Comparison of ENCODE assay signal across 18 mouse cellular contexts in the genomic region with DNA sequence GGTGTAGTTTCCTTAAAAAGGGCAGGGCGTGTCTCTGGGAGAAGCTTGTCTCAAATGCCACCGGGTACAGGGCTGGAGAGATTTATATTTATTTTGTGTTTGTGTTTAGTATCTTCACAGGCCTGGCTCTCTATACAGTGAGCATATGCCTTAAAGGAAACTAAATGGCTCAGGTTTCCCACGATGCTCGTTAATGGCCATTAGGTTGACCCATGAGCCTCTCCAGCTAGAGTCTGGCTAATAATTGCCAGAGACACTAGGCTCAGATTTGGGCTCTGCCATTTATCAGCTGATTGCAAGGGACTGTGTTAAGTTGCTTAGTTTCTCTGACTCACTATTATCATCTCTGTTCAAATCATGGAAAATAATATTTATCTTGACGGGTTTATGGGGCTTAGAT.
DNase-seq lines count a peak whose midpoint lies in the region; ATAC-seq and TF ChIP-seq lines count a peak whose summit lies in the region.
"Had no signal": no experiment of that assay in that cellular context is flagged by ENCODE, and none has a peak within 500 bp of the region (broad histone marks: within the 10 kb centered on the region; RNA-seq: fewer than 3 reads in every experiment).

No protein-coding gene starts in this region.

- no peak for TF ChIP-seq POLR2A in myocyte (IDR thresholded peaks at IDR 0.05; ENCODE audit: insufficient read length, low read depth)

- no peak; the same call in 1 of the 2 replicates for ATAC-seq in kidney, embryonic 15.5 days (replicated peaks; ENCODE audit: low FRiP score)
- ATAC-seq: forebrain, embryonic 15.5 days had no signal

- H3K4me3 ChIP-seq in kidney, embryonic 15.5 days (replicated peaks): no peak overlapping the region
- H3K4me3 ChIP-seq in myocyte: no peak overlapping the region
- H3K4me3 ChIP-seq: embryonic facial prominence, embryonic 12.5 days; forebrain, embryonic 15.5 days; heart, embryonic 10.5 days; heart, embryonic 15.5 days had no signal

- 46% methylated on average over 5 of the region's 5 CpGs for WGBS in kidney, embryonic 15.5 days

- no peak overlapping the region for H3K9ac ChIP-seq in kidney, embryonic 15.5 days
- H3K9ac ChIP-seq: embryonic facial prominence, embryonic 12.5 days; forebrain, embryonic 15.5 days; heart, embryonic 15.5 days; hindbrain, embryonic 14.5 days had no signal

- H3K9me3 ChIP-seq in kidney, embryonic 15.5 days (replicated peaks): no peaks in the 10 kb centered on the region
- H3K9me3 ChIP-seq: embryonic facial prominence, embryonic 12.5 days; forebrain, embryonic 15.5 days; heart, embryonic 10.5 days; heart, embryonic 15.5 days had no signal

- 0 out of 2 replicates have a peak overlapping the region, but pooled peaks have one; percentile 49 for H3K27ac ChIP-seq in kidney, embryonic 15.5 days
- H3K27ac ChIP-seq: embryonic facial prominence, embryonic 12.5 days; forebrain, embryonic 15.5 days; heart, embryonic 10.5 days; heart, embryonic 15.5 days; hindbrain, embryonic 14.5 days had no signal

- peaks cover 15% of the 10 kb centered on the region for H3K4me1 ChIP-seq in kidney, embryonic 15.5 days
- H3K4me1 ChIP-seq: embryonic facial prominence, embryonic 12.5 days; forebrain, embryonic 15.5 days; heart, embryonic 10.5 days; heart, embryonic 15.5 days had no signal

- H3K79me2 ChIP-seq in myocyte (ENCODE audit: control insufficient read depth, insufficient read depth): no peaks in the 10 kb centered on the region

- H3K36me3 ChIP-seq in kidney, embryonic 15.5 days: no peaks in the 10 kb centered on the region
- no peaks in the 10 kb centered on the region for H3K36me3 ChIP-seq in myocyte (ENCODE audit: control insufficient read depth, insufficient read depth)
- H3K36me3 ChIP-seq: embryonic facial prominence, embryonic 12.5 days; forebrain, embryonic 15.5 days; heart, embryonic 10.5 days; heart, embryonic 15.5 days had no signal

- no peak overlapping the region for H3ac ChIP-seq in myocyte (ENCODE audit: control insufficient read depth, insufficient read length)

- 0 out of 2 replicates have a peak, but pooled peaks cover 2% of the 10 kb centered on the region for H3K27me3 ChIP-seq in kidney, embryonic 15.5 days
- H3K27me3 ChIP-seq in myocyte (ENCODE audit: control insufficient read depth, insufficient read depth, insufficient read length): no peaks in the 10 kb centered on the region
- H3K27me3 ChIP-seq: embryonic facial prominence, embryonic 12.5 days; forebrain, embryonic 15.5 days; heart, embryonic 15.5 days had no signal

- DNase-seq in kidney, adult 9 months: peak; percentile 60
- no peak for DNase-seq in kidney, adult 18-20 months
- no peak for DNase-seq in embryo, embryonic 11 days
- no peak for DNase-seq in lung, postnatal 36 days
- DNase-seq: adrenal gland, postnatal 10 days; cerebellum, adult 11 months; cerebellum, adult 8-10 months; cerebellum, postnatal 14 days; gastrocnemius, postnatal 10 days; heart, adult 18-20 months; heart, postnatal 14 days had no signal

- no peak overlapping the region for H3K4me2 ChIP-seq in kidney, embryonic 15.5 days
- peak overlapping the region; percentile 26 for H3K4me2 ChIP-seq in myocyte (ENCODE audit: low read depth)
- H3K4me2 ChIP-seq: embryonic facial prominence, embryonic 12.5 days; forebrain, embryonic 15.5 days; heart, embryonic 15.5 days; hindbrain, embryonic 14.5 days had no signal

TF ChIP-seq in myocyte, 11 proteins besides CTCF, POLR2A, EP300 and RAD21:
- TF ChIP-seq USF1 (IDR thresholded peaks at IDR 0.05; ENCODE audit: low read depth) (no peak), POLR2AphosphoS2 (IDR thresholded peaks at IDR 0.05; ENCODE audit: insufficient read length, low read depth) (no peak), E2F4 (IDR thresholded peaks at IDR 0.05; ENCODE audit: insufficient read depth) (no peak), TCF3 (IDR thresholded peaks at IDR 0.05; ENCODE audit: insufficient read length, low read depth) (no peak), MYOD1 (IDR thresholded peaks at IDR 0.05; ENCODE audit: control insufficient read depth in 1 of 3, insufficient read length in 2 of 3, low read depth in 2 of 3) (no peak), SRF (IDR thresholded peaks at IDR 0.05; ENCODE audit: control insufficient read depth, insufficient read length, low read depth) (no peak), TCF12 (IDR thresholded peaks at IDR 0.05; ENCODE audit: insufficient read depth, poor library complexity, severe bottlenecking) (no peak), MAX (IDR thresholded peaks at IDR 0.05; ENCODE audit: low read depth) (no peak), REST (IDR thresholded peaks at IDR 0.05; ENCODE audit: insufficient read depth, insufficient read length) (no peak), CEBPB (IDR thresholded peaks at IDR 0.05; ENCODE audit: insufficient read depth, poor library complexity, severe bottlenecking) (no peak), MYOG (IDR thresholded peaks at IDR 0.05; ENCODE audit: control insufficient read depth in 1 of 3, insufficient read depth in 1 of 3, insufficient read length in 2 of 3, low read depth in 2 of 3) (no peak)
